Mouse (Mus musculus) testis, adult 2 months (tissue): ENCODE results near the gene Gab2. TPM values are rescaled to one million over a fixed set of nuclear protein-coding genes. Genes with fewer than 3 reads are reported as not detected.

Experiments
- H3K27ac ChIP-seq: fragments of 200-500 bp; 2 replicates; pipeline ENCODE4 v1.5.1; 2012; ENCODE audit warnings: low read depth, low read length; ENCODE audit not compliant: control insufficient read depth, insufficient read depth
- H3K27me3 ChIP-seq: fragments of 200-500 bp; 2 replicates; pipeline ENCODE4 v1.6.1; 2012; ENCODE audit warnings: mild to moderate bottlenecking, low read length, moderate library complexity; ENCODE audit not compliant: control insufficient read depth, insufficient read depth
- H3K36me3 ChIP-seq: fragments of 200-500 bp; 2 replicates; pipeline ENCODE4 v1.6.1; 2012; ENCODE audit warnings: mild to moderate bottlenecking, low read length; ENCODE audit not compliant: control insufficient read depth, insufficient read depth
- H3K4me1 ChIP-seq: fragments of 200-500 bp; 2 replicates; pipeline ENCODE4 v1.6.1; 2012; ENCODE audit warnings: low read length; ENCODE audit not compliant: control insufficient read depth, insufficient read depth
- H3K4me3 ChIP-seq: fragments of 200-500 bp; 2 replicates; pipeline ENCODE4 v1.5.1; 2012; ENCODE audit warnings: low read depth, mild to moderate bottlenecking, low read length, moderate library complexity, mixed read lengths; ENCODE audit not compliant: control insufficient read depth
- CTCF ChIP-seq: fragments of 200-500 bp; IDR thresholded peaks from 2 replicates; pipeline ENCODE4 v1.5.1; 2012; ENCODE audit warnings: low read depth, mild to moderate bottlenecking, inconsistent platforms, low read length, moderate library complexity; ENCODE audit not compliant: control insufficient read depth, insufficient read depth, insufficient replicate concordance
- POLR2A ChIP-seq: fragments of 200-500 bp; IDR thresholded peaks from 2 replicates; pipeline ENCODE4 v1.6.1; 2012; ENCODE audit warnings: low read depth, mild to moderate bottlenecking, inconsistent platforms, low read length, moderate library complexity; ENCODE audit not compliant: control insufficient read depth
- polyA plus RNA-seq: library from polyadenylated mRNA; depleted of rRNA; stranded (reverse); fragments of >200 nt; gene quantifications from 2 replicates; pipeline ENCODE4 v1.2.3, GENCODE M21; 2012; rRNA removed

Gene Gab2
- 23.3 and 28.3 TPM in 2 replicates for polyA plus RNA-seq

GRCm38 (mm10) chr7:97081242-97081958 lies at the start of gene Gab2:
Gene Gab2 (plus strand): TSS chr7:97081586.
- TF ChIP-seq POLR2A (peak; percentile 92), CTCF (no peak)
- Histone ChIP-seq H3K36me3 (no peaks in the 10 kb centered on the region), H3K27me3 (no peaks in the 10 kb centered on the region), H3K4me1 (peaks cover 15% of the 10 kb centered on the region), H3K4me3 (peak within 1 kb of the TSS; percentile 89), H3K27ac (peak within 1 kb of the TSS; percentile 98)

- no peak overlapping the region for H3K4me3 ChIP-seq
- H3K4me1 ChIP-seq: no peaks in the 10 kb centered on the region
- no peaks in the 10 kb centered on the region for H3K27me3 ChIP-seq
- TF ChIP-seq CTCF (no peak), POLR2A (no peak)
- no peak overlapping the region for H3K27ac ChIP-seq
- H3K36me3 ChIP-seq: no peaks in the 10 kb centered on the region
Observed at GRCm38 (mm10) chr7:97032412-97032811, 49.0 kb upstream of the Gab2 start.

GRCm38 (mm10) chr7:97039641-97040040 lies 41.7 kb upstream of the Gab2 start:
- Histone ChIP-seq H3K4me1 (peaks cover 3% of the 10 kb centered on the region; the same call in 1 of the 2 replicates), H3K27me3 (no peaks in the 10 kb centered on the region), H3K4me3 (no peak overlapping the region), H3K27ac (no peak overlapping the region), H3K36me3 (no peaks in the 10 kb centered on the region)
- TF ChIP-seq POLR2A (no peak), CTCF (no peak)

- H3K4me1 ChIP-seq: peaks cover 3% of the 10 kb centered on the region; the same call in 1 of the 2 replicates
- TF ChIP-seq CTCF: no peak
- TF ChIP-seq POLR2A: no peak
- H3K27ac ChIP-seq: no peak overlapping the region
- H3K36me3 ChIP-seq: no peaks in the 10 kb centered on the region
- H3K27me3 ChIP-seq: no peaks in the 10 kb centered on the region
- no peak overlapping the region for H3K4me3 ChIP-seq
Observed at GRCm38 (mm10) chr7:97041868-97042449, 39.4 kb upstream of the Gab2 start.

- Histone ChIP-seq H3K4me3 (no peak overlapping the region), H3K4me1 (peaks cover 3% of the 10 kb centered on the region; the same call in 1 of the 2 replicates), H3K27me3 (no peaks in the 10 kb centered on the region), H3K36me3 (no peaks in the 10 kb centered on the region), H3K27ac (no peak overlapping the region; the same call in 1 of the 2 replicates)
- TF ChIP-seq POLR2A (no peak), CTCF (no peak)
Observed at GRCm38 (mm10) chr7:97042981-97043380, 38.4 kb upstream of the Gab2 start.

GRCm38 (mm10) chr7:97060966-97061365 lies 20.4 kb upstream of the Gab2 start:
- Histone ChIP-seq H3K27me3 (no peaks in the 10 kb centered on the region), H3K4me3 (no peak overlapping the region), H3K27ac (no peak overlapping the region), H3K4me1 (no peaks in the 10 kb centered on the region), H3K36me3 (no peaks in the 10 kb centered on the region)
- no peak for TF ChIP-seq POLR2A

- Histone ChIP-seq H3K4me3 (no peak overlapping the region), H3K36me3 (no peaks in the 10 kb centered on the region), H3K27me3 (no peaks in the 10 kb centered on the region), H3K4me1 (no peaks in the 10 kb centered on the region; the same call in 1 of the 2 replicates), H3K27ac (no peak overlapping the region)
- TF ChIP-seq POLR2A (no peak), CTCF (no peak)
Observed at GRCm38 (mm10) chr7:97071512-97071911, 9.9 kb upstream of the Gab2 start.

- no peak overlapping the region for H3K4me3 ChIP-seq
- TF ChIP-seq CTCF (no peak), POLR2A (no peak)
- H3K4me1 ChIP-seq: no peaks in the 10 kb centered on the region; the same call in 1 of the 2 replicates
- no peak overlapping the region for H3K27ac ChIP-seq
- no peaks in the 10 kb centered on the region for H3K36me3 ChIP-seq
- H3K27me3 ChIP-seq: no peaks in the 10 kb centered on the region
Observed at GRCm38 (mm10) chr7:97072061-97072460, 9.3 kb upstream of the Gab2 start.
